ENCODE assay signal across 8 mouse cellular contexts in the genomic region with DNA sequence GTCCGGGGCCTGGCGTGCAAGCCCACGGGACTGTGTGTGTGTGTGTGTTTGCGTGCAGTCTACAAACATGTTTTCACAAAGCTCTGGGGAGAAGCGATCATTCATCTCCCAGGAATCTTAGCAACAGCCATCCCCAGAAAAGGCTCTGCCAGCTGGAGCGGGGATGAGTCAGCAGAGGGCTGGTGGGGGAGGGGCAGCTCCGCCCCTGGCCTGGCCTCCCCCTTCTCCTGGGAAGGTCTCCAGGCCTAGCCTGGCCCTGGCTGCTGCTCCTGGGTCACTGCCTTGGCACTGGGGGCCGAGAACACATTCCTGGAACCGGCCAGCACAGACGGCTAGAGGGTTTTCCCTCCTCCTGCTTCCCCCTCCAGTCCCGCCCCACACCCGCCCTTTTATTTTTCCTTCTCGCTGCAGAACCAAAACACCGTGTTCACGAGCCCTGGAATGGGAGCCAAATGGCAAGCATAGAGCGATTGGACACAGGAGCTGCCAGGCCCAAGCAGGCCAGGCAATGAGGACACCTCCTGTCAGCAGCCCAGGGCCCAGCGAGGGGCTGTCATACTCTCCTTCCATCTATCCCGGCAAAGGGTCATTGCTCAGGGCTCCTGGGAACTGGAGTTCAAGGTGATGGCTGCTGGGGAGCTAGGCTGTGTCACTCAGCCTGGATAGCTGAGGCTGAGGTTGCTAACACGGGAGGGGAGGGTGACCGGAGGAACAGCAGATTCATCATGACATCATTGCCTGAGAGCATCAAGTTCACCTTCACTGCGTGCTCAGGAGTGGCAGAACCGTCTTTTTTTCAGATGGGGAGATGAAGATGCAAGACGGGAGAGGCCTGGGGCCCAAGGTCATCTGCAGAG.
DNase-seq lines count a peak whose midpoint lies in the region; ATAC-seq and TF ChIP-seq lines count a peak whose summit lies in the region.

No protein-coding gene starts in this region.

- H3K9ac ChIP-seq in liver, postnatal 0 days (replicated peaks) = peak overlapping the region; percentile 69
- peak overlapping the region; percentile 53 for H3K9ac ChIP-seq in neural tube, embryonic 14.5 days (replicated peaks; ENCODE audit: low read depth, low read length)

- H3K4me3 ChIP-seq in layer of hippocampus, adult 2 months = peak overlapping the region; percentile 41
- peak overlapping the region; percentile 35 for H3K4me3 ChIP-seq in liver, postnatal 0 days (ENCODE audit: low read depth, low read length)
- peak overlapping the region; percentile 6; the same call in 1 of the 2 replicates for H3K4me3 ChIP-seq in neural tube, embryonic 14.5 days (ENCODE audit: low read depth, low read length)

- intact Hi-C loops in heart, postnatal 36 days (cut with DNase I) = loop anchor here (1.0 to 2.0 kb wide), 3 partner anchors 15 to 83 kb away; a partner anchor contains a TSS

- DNase-seq in MN1 (ENCODE audit: low spot score) = peak; percentile 91
- peak; percentile 99 for DNase-seq in cerebellum, adult 9-11 months
- peak; percentile 83 for DNase-seq in forelimb bud, embryonic 11.5 days (ENCODE audit: low read depth, low spot score)
- peak; percentile 96 to 98 for DNase-seq in heart, postnatal 36 days
- DNase-seq in layer of hippocampus, adult 2 months (ENCODE audit: low spot score in 2 of 2) = peak; percentile 93 to 94
- peak; percentile 88 for DNase-seq in liver, postnatal 0 days
- DNase-seq in thymus, postnatal 25 days = peak; percentile 51

- WGBS in liver, postnatal 0 days (ENCODE audit: insufficient replicate concordance) = 10% methylated on average over 23 of the region's 23 CpGs
- WGBS in neural tube, embryonic 14.5 days = 1% methylated on average over 23 of the region's 23 CpGs

- no peak for TF ChIP-seq CTCF in layer of hippocampus, adult 2 months (conservative IDR thresholded peaks at IDR 0.05)
- TF ChIP-seq CTCF in liver, postnatal 0 days (IDR thresholded peaks at IDR 0.05; ENCODE audit: low read depth) = no peak

- H3K4me2 ChIP-seq in liver, postnatal 0 days (ENCODE audit: low read depth, low read length) = peak overlapping the region; percentile 73
- peak overlapping the region; percentile 35 for H3K4me2 ChIP-seq in neural tube, embryonic 14.5 days (ENCODE audit: low read depth, low read length)

- H3K27ac ChIP-seq in layer of hippocampus, adult 2 months = peak overlapping the region; percentile 97
- peak overlapping the region; percentile 95 for H3K27ac ChIP-seq in liver, postnatal 0 days (ENCODE audit: low read depth)
- peak overlapping the region; percentile 97 for H3K27ac ChIP-seq in neural tube, embryonic 14.5 days (ENCODE audit: low read depth, low read length)

- ATAC-seq in liver, postnatal 0 days = peak; percentile 79
- ATAC-seq in neural tube, embryonic 14.5 days (ENCODE audit: low read depth) = peak; percentile 58

- H3K4me1 ChIP-seq in liver, postnatal 0 days (ENCODE audit: insufficient read depth) = peaks cover 55% of the 10 kb centered on the region
- peaks cover 56% of the 10 kb centered on the region for H3K4me1 ChIP-seq in neural tube, embryonic 14.5 days (ENCODE audit: control insufficient read depth, insufficient read depth, low read length)

- H3K27me3 ChIP-seq in liver, postnatal 0 days (ENCODE audit: insufficient read depth, low read length) = no peaks in the 10 kb centered on the region
- no peaks in the 10 kb centered on the region for H3K27me3 ChIP-seq in neural tube, embryonic 14.5 days (ENCODE audit: control insufficient read depth, insufficient read depth, low read length)

- TF ChIP-seq EP300 in liver, postnatal 0 days (IDR thresholded peaks at IDR 0.05; ENCODE audit: low read depth) = 0 out of 2 replicates have a peak, but pooled peaks have one; percentile 17

- H3K36me3 ChIP-seq in liver, postnatal 0 days (replicated peaks; ENCODE audit: insufficient read depth, low read length) = no peaks in the 10 kb centered on the region
- H3K36me3 ChIP-seq in neural tube, embryonic 14.5 days (ENCODE audit: control insufficient read depth, insufficient read depth, low read length) = no peaks in the 10 kb centered on the region

- no peaks in the 10 kb centered on the region for H3K9me3 ChIP-seq in liver, postnatal 0 days (ENCODE audit: low read length)
- no peaks in the 10 kb centered on the region for H3K9me3 ChIP-seq in neural tube, embryonic 14.5 days (ENCODE audit: control insufficient read depth, low read length)

Comparison
In these comparisons a context has a peak if more than half of its experiments do, and no peak if none do; other contexts are left out.
1. Peak in every context shown above with its lines: DNase-seq, ATAC-seq, H3K4me3 ChIP-seq and H3K27ac ChIP-seq.